Mouse (Mus musculus) intestine, embryonic 14.5 days (tissue): ENCODE measurements around the gene D11Wsu47e. TPM values are rescaled to one million over a fixed set of nuclear protein-coding genes. Genes with fewer than 3 reads are reported as not detected.

ENCODE experiments used
- ATAC-seq: fragments of 200-750 bp; cut with Nextera tagmentation; replicated peaks from 2 replicates; pipeline ENCODE4 v1.8.0; 2017; ENCODE audit warnings: low read depth, moderate number of reproducible peaks, moderate TSS enrichment, moderate library complexity; ENCODE audit not compliant: low FRiP score, low TSS enrichment
- DNase-seq: peaks from one replicate; pipeline ENCODE4 v3.0.0-alpha.2; 2018; ENCODE audit warnings: low spot score
- H3K27ac ChIP-seq: fragments of 300-500 bp; sonication (generic); 2 replicates; pipeline ENCODE4 v1.5.1; 2014; ENCODE audit warnings: low read depth, mild to moderate bottlenecking, control low read depth
- H3K27me3 ChIP-seq: fragments of 300-500 bp; sonication (generic); replicated peaks from 2 replicates; pipeline ENCODE4 v1.6.1; 2014; ENCODE audit warnings: low read length, control low read depth; ENCODE audit not compliant: control insufficient read depth, insufficient read depth
- H3K36me3 ChIP-seq: fragments of 300-500 bp; sonication (generic); 2 replicates; pipeline ENCODE4 v1.6.1; 2014; ENCODE audit warnings: low read length, control low read depth; ENCODE audit not compliant: control insufficient read depth, insufficient read depth
- H3K4me1 ChIP-seq: fragments of 300-500 bp; sonication (generic); replicated peaks from 2 replicates; pipeline ENCODE4 v1.6.1; 2014; ENCODE audit warnings: low read length, control low read depth, mixed read lengths; ENCODE audit not compliant: control insufficient read depth, insufficient read depth
- H3K4me2 ChIP-seq: fragments of 300-500 bp; sonication (generic); 2 replicates; pipeline ENCODE4 v1.6.1; 2014; ENCODE audit warnings: low read length
- H3K4me3 ChIP-seq: fragments of 300-500 bp; sonication (generic); 2 replicates; pipeline ENCODE4 v1.5.1; 2014; ENCODE audit warnings: low read depth, low read length, control low read depth, mixed read lengths
- H3K9ac ChIP-seq: fragments of 300-500 bp; sonication (generic); 2 replicates; pipeline ENCODE4 v1.6.1; 2014; ENCODE audit warnings: mild to moderate bottlenecking, low read length
- H3K9me3 ChIP-seq: fragments of 300-500 bp; sonication (generic); 2 replicates; pipeline ENCODE4 v1.6.1; 2016; ENCODE audit warnings: low read length, control low read depth; ENCODE audit not compliant: control insufficient read depth
- WGBS: fragments of 180-500 bp; shearing (Covaris S2); extraction: QIAGEN DNeasy Blood & Tissue Kit; methylation state at CpG from one replicate; pipeline ENCODE4 v1.1.7; 2014; 5-methylcytosine and 5-hydroxymethylcytosine counted together
- polyA plus RNA-seq: library from polyadenylated mRNA; unstranded; fragments of >200 nt; fragmentation: Nextera tagmentation; extraction: Ambion mirVana; gene quantifications from 2 replicates; pipeline ENCODE4 v1.2.1, GENCODE M21; 2014

The D11Wsu47e gene
- polyA plus RNA-seq, 1 experiment from 2014 or later, result 22.9 TPM

DNA sequence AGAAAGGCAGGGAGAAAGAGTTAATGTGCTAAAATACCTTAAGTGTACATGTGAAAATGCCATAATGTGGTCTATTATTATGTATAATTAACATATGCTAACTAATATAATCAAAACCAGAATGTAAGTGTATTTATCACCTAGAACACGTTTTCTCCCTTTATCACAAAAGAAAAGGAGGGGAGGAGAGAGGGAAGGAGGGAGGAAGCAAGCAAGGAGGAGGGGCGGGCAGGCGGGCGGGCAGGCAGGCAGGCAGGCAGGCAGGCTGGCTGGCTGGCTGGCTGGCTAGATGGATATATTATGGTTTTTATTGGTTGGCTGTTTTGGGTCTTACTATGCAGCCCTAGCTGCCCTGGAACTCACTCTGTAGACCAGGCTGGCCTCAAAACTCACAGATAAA lies 14.5 kb upstream of the D11Wsu47e start:
- 77% methylated on average over 4 of the region's 4 CpGs for WGBS
- no peak for ATAC-seq
- peaks cover 52% of the 10 kb centered on the region for H3K36me3 ChIP-seq

DNA sequence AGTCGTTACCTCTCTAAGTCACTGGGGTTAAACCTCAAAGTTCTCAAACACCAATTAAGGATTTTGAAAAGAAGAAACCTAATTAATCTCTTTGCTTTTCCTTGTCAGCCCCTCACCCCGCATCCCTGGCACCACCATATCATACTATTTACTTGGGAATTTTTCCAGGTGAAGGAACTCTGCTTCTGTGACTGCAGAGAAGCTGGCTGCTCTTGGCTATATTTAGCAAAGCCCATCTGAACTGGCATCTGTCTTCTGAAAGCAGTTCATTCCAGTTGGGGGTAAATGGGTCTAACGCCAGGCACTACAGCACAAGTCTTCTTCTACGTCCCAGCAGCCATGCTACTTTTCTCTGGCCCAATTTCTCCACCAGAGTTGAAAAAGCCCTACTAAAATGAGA lies 10.6 kb upstream of the D11Wsu47e start:
- DNase-seq (no peak), ATAC-seq (no peak)
- WGBS, result 92% methylated on average over 4 of the region's 4 CpGs
- Histone ChIP-seq H3K9me3 (no peaks in the 10 kb centered on the region), H3K4me2 (no peak overlapping the region), H3K27me3 (no peaks in the 10 kb centered on the region), H3K36me3 (peaks cover 73% of the 10 kb centered on the region), H3K9ac (no peak overlapping the region), H3K4me3 (no peak overlapping the region), H3K27ac (no peak overlapping the region), H3K4me1 (no peaks in the 10 kb centered on the region)

More for the DNA sequence above, 14.5 kb upstream of the D11Wsu47e start:
- no peak overlapping the region for H3K4me3 ChIP-seq
- no peaks in the 10 kb centered on the region for H3K9me3 ChIP-seq
- no peaks in the 10 kb centered on the region for H3K27me3 ChIP-seq
- no peak overlapping the region for H3K4me2 ChIP-seq
- no peak overlapping the region for H3K27ac ChIP-seq
- no peak overlapping the region for H3K9ac ChIP-seq
- DNase-seq, result no peak
- H3K4me1 ChIP-seq, result peaks cover 7% of the 10 kb centered on the region; the same call in 1 of the 2 replicates

DNA sequence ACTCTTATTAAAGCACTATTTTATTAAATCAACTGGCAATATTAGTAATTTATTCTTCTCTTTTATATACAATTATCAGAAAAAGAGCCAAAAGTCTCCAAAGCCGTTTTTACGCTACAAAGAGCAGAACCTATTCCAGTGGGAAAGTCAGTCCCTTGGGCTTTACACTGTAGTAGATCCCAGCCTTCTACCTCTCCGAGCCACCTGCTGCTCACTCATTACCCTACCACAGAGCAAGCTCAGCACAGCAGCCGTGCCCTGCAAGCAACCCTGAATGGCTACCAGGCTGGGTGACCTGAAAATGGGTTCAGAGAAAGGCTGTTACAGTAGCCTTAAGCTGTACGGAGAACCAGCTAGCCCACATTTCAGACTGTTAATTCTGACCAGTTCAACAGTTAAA lies 9.6 kb upstream of the D11Wsu47e start:
- no peak for ATAC-seq
- Histone ChIP-seq H3K27me3 (no peaks in the 10 kb centered on the region), H3K27ac (no peak overlapping the region), H3K9me3 (no peaks in the 10 kb centered on the region), H3K4me1 (no peaks in the 10 kb centered on the region), H3K4me3 (no peak overlapping the region), H3K9ac (no peak overlapping the region), H3K4me2 (no peak overlapping the region), H3K36me3 (peaks cover 64% of the 10 kb centered on the region)
- DNase-seq, result no peak
- WGBS, result 90% methylated on average over 5 of the region's 5 CpGs

DNA sequence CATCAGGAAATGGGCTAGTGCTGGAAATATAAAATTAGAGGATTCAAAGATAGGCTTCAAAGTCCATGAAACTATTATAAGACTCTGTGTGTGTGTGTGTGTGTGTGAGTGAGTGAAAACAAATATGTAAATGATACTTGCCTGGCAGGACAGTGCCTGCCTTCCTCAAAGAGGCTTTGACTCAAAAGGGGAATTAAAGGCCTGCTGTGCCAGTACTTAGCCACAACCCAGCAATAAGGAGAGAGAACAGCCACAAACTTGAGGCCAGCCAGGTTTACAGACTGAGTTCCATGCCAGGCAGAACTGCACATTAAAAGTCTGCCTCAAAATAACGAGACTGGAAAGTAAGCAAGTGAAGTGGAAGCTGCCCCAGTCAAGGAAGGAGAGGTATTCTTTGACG lies 7.4 kb upstream of the D11Wsu47e start:
- no peak overlapping the region for H3K9ac ChIP-seq
- peaks cover 4% of the 10 kb centered on the region; the same call in 1 of the 2 replicates for H3K4me1 ChIP-seq
- ATAC-seq (no peak), DNase-seq (no peak)
- no peak overlapping the region for H3K4me3 ChIP-seq
- H3K9me3 ChIP-seq, result no peaks in the 10 kb centered on the region
- no peaks in the 10 kb centered on the region for H3K27me3 ChIP-seq
- no peak overlapping the region for H3K27ac ChIP-seq
- WGBS, result 94% methylated on average over 2 of the region's 2 CpGs
- peaks cover 49% of the 10 kb centered on the region for H3K36me3 ChIP-seq
- H3K4me2 ChIP-seq, result no peak overlapping the region

DNA sequence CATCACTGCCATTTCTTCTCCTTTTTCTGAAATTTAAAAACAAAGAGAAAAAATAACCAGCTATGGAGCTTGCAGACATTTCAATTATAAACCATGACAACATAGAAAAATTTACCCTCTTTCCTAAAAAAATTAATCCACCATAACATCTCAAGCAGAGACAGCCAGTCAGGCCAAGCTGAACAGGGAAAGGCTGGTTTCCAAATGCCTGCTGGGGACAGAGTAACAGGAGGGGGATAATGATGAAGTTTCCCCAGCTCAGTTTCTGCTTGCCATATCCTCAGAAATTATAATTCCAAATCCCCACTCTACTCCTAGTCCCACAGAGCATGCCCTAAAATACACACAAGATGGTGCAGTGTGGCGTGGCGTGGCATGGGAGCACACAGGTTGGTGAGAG lies 6.8 kb upstream of the D11Wsu47e start:
- H3K4me1 ChIP-seq, result peaks cover 9% of the 10 kb centered on the region
- DNase-seq (no peak), ATAC-seq (no peak)
- H3K27me3 ChIP-seq, result no peaks in the 10 kb centered on the region
- no peak overlapping the region for H3K4me3 ChIP-seq
- H3K9ac ChIP-seq, result no peak overlapping the region
- H3K4me2 ChIP-seq, result no peak overlapping the region
- 94% methylated on average over 2 of the region's 2 CpGs for WGBS
- no peaks in the 10 kb centered on the region for H3K9me3 ChIP-seq
- no peak overlapping the region for H3K27ac ChIP-seq
- peaks cover 47% of the 10 kb centered on the region for H3K36me3 ChIP-seq

DNA sequence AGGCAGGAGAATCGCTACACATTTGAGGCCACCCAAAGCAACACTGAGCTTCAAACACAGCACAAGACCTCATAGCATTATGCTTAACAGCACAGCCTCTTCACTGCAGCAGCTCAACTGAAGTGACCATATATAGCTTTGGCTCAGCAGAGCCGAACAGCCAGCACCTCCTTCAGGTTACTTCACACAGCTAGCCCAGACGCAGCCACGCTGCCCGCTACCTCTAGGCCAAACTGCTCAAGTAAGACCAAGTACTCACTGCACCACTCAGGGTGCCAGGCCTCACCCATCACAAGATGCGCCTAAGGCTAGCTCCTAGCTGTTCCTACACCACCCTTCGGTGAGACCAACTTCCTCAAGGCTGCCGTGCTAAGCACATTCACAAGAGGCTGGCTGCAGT lies 5.8 kb upstream of the D11Wsu47e start:
- Histone ChIP-seq H3K36me3 (peaks cover 39% of the 10 kb centered on the region), H3K9me3 (no peaks in the 10 kb centered on the region), H3K4me2 (no peak overlapping the region), H3K4me3 (no peak overlapping the region), H3K4me1 (peaks cover 13% of the 10 kb centered on the region), H3K27ac (no peak overlapping the region), H3K27me3 (no peaks in the 10 kb centered on the region), H3K9ac (no peak overlapping the region)
- ATAC-seq (no peak), DNase-seq (no peak)
- WGBS, result 81% methylated on average over 8 of the region's 8 CpGs

DNA sequence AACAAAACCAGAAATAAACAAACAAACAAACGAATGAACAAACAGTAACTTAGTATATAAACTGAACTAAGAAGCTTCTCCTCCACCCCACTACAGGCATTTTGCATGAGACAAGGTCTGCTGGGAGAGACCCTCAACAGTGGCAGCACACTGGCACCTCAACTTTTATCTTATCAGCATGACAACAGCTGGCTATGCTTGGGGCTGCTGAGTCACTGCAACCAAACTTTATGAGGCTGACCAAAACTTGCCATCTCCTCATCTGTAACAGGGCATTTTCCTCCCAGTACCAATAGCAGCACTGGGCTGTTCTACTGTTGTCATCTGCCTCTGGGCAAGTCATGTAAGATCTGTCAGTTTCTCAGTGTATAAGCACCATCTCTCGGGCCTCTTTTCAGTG lies 3.3 kb upstream of the D11Wsu47e start:
- no peak overlapping the region for H3K4me2 ChIP-seq
- WGBS, result 75% methylated on average over 2 of the region's 2 CpGs
- H3K27me3 ChIP-seq, result no peaks in the 10 kb centered on the region
- H3K27ac ChIP-seq, result no peak overlapping the region
- H3K9me3 ChIP-seq, result no peaks in the 10 kb centered on the region
- no peak for DNase-seq
- peaks cover 21% of the 10 kb centered on the region for H3K4me1 ChIP-seq
- no peak overlapping the region for H3K4me3 ChIP-seq
- no peak overlapping the region for H3K9ac ChIP-seq
- ATAC-seq, result no peak
- H3K36me3 ChIP-seq, result peaks cover 15% of the 10 kb centered on the region

DNA sequence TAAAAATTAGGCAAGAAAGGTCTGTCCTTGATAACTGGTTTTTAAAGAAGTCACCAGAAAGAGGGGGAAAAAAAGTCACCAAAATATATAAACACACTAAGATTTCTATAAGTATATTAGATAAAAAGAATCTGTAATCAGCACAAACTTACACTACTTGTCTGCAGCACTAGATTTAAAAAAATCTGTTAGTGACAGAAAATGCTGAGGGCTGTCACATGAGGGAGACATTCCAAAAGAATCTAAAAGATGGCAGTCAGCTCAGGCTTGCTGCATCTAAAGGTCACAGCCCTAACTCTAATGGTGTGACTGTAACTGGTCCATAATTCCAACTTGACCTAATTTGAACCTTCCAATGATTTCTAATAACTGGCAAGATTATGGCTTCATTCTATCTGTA lies 2.2 kb upstream of the D11Wsu47e start:
- H3K36me3 ChIP-seq, result peaks cover 5% of the 10 kb centered on the region
- DNase-seq (no peak), ATAC-seq (no peak)
- H3K9me3 ChIP-seq, result no peaks in the 10 kb centered on the region
- peak overlapping the region; percentile 75 for H3K4me2 ChIP-seq
- peak overlapping the region; percentile 93; the same call in 1 of the 2 replicates for H3K4me3 ChIP-seq
- peaks cover 25% of the 10 kb centered on the region for H3K4me1 ChIP-seq
- no peak overlapping the region for H3K27ac ChIP-seq
- H3K27me3 ChIP-seq, result no peaks in the 10 kb centered on the region
- no peak overlapping the region for H3K9ac ChIP-seq

DNA sequence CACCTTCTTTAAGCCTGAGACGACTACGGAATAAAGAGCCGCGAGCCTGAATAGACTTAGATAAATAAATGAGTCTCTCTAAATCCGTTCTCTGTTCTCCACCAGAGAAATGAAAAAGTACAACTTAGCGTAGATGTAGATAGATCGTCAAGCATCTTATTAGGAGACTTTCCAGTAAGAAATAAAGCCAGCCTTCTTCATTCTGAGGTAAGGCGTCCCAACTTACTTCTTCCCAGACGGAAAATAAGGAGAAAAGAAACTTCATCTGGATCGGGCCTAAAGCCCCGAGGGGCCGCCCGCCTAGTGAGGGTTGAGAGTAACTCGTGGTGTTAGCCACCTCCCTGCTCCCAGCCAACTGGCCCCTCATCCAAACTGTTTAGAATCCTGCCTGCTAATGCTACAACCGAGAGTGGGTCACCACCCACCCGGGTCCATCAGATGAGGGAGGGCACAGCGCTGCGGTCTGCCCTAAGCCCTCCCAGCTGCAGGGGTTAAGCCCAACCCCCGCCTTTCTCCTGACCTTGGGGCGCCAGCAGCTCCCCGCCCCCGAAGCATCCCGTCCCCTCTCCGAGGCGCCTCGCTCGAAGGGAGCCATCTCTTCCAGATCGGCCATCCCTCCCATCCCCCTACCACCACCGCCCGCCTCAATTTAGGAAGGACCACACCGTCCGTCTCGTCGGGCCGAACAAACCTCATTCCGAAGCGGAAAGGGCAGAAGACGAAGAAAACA lies 1.1 kb upstream of the D11Wsu47e start:
- peak overlapping the region; percentile 85 for H3K9ac ChIP-seq
- DNase-seq, result peak; percentile 79

More for the DNA sequence above, 1.1 kb upstream of the D11Wsu47e start:
- Histone ChIP-seq H3K4me3 (peak overlapping the region; percentile 93), H3K27me3 (no peaks in the 10 kb centered on the region), H3K4me2 (peak overlapping the region; percentile 75), H3K9me3 (no peaks in the 10 kb centered on the region), H3K36me3 (peaks cover 7% of the 10 kb centered on the region), H3K27ac (peak overlapping the region; percentile 94), H3K4me1 (peaks cover 27% of the 10 kb centered on the region)
- 1% methylated on average over 38 of the region's 38 CpGs for WGBS
- ATAC-seq, result peak; percentile 34
